Mouse (Mus musculus) thymus, adult 2 months (tissue): Measurements from ENCODE around the gene Lpcat3.

Experiments
- CTCF ChIP-seq: fragments of 200-500 bp; IDR thresholded peaks from 2 replicates; pipeline ENCODE4 v1.5.1; 2012; ENCODE audit warnings: mild to moderate bottlenecking, control low read depth, low read length, moderate library complexity, borderline replicate concordance; ENCODE audit not compliant: control insufficient read depth, poor library complexity, insufficient read depth; ENCODE audit errors: extremely low read depth
- POLR2A ChIP-seq: fragments of 200-500 bp; IDR thresholded peaks from 2 replicates; pipeline ENCODE4 v1.6.1; 2012; ENCODE audit warnings: mild to moderate bottlenecking, low read length, control low read depth, moderate library complexity; ENCODE audit not compliant: control insufficient read depth, poor library complexity, insufficient read depth; ENCODE audit errors: extremely low read depth

- no peak for TF ChIP-seq POLR2A
- no peak for TF ChIP-seq CTCF
Observed at GRCm38 (mm10) chr6:124708289-124708889, 45.6 kb downstream of the Lpcat3 start.
